Mouse (Mus musculus) left cerebral cortex, postnatal 25 days (tissue): Measurements from ENCODE around the gene Zfp335. TPM values are rescaled to one million over a fixed set of nuclear protein-coding genes. Genes with fewer than 3 reads are reported as not detected.
A peak's percentile ranks its signal among the peaks of the same experiment; 100 is the strongest.

Experiments
- DNase-seq, 2 experiments: peaks; one replicate each; pipeline ENCODE4 v3.0.0; 2022; ENCODE audit warnings: low spot score in 2 of 2, mixed read lengths in 1 of 2
- intact Hi-C: fragments of 180-260 bp; cut with DNase I; formaldehyde crosslinking; loops from one replicate; pipeline ENCODE4 v1.15.1; 2025
- total RNA-seq, 2 experiments: library from RNA; stranded (reverse); gene quantifications; 2 replicates each; pipeline ENCODE4 v1.2.3; 2021

Gene Zfp335
- total RNA-seq, 2 experiments from 2014 or later, result 24.3 TPM

DNA sequence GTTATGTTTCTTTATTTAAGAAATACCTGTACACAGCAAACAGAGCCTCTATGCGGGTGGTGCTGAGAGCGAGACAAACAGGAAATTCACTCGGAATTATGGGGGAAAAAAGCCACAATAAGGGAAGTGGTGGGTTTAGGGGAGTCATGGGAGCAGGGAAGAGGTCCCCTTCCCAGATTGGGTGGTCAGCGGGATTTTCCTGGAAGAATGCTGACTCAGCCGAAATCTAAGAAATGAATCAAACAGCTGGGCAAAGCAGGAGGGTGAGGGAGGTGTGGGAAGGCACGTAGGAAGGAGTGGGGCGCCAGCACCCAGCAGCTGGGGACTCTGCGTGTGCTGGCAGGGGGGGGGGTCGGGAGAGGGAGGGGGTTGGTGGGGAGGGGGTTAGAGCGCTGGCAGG is 22.0 kb upstream of the Zfp335 start:
- DNase-seq, result no peak
- intact Hi-C loops, result no loop called here

DNA sequence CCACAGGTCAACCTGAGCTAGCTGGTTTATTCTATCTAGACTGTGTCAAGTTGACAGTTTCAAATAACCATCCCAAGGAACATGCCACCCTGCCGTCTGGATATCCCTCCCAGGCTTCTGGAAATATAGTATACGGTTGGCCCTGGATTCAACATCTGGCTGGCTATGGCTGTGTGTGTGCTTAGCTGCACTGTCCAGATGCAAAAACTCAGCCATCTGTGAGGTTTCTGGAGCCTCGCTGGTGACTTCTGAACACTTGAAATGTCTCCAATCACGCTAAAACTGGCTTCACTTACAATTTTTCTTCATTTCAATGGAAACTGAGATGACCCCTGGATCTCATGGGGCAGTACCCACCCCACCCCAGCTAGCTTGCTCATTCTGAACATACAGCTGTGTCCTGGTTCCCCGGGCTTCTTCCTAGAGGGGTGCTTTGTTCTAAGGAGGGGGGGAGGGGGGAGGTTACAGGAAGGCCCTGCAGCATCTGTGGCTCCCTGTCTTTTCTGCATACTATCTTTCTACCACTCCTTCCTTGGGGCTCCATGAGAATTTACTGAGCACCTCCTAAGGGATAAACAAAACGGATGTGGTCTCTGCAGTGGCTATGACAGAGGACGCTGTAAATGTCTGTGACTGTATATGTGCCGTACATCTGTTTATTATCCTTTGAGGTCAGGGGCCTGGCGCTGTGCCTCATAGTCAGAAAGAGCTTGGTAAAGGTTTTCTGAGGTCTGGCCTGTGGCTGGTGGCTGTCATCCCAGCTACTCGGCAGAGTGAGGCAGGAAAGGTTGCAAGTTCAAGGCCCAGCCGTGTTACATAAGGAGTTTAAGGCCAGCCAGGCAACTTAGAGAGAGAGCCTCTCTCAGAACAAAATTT is 19.4 kb upstream of the Zfp335 start:
- intact Hi-C loops, result no loop called here
- DNase-seq, result no peak

- intact Hi-C loops, result loop anchor here (2.0 kb wide), 1 partner anchor 37 kb away; the partner anchor contains the start of gene Slc12a5
- peak; percentile 89 to 96 for DNase-seq
Measured at GRCm38 (mm10) chr2:164924100-164924857, 12.7 kb upstream of the Zfp335 start.

- intact Hi-C loops, result no loop called here
- DNase-seq, result no peak
Measured at GRCm38 (mm10) chr2:164923291-164923690, 11.7 kb upstream of the Zfp335 start.

- intact Hi-C loops, result no loop called here
- no peak for DNase-seq
Measured at GRCm38 (mm10) chr2:164921984-164922383, 10.4 kb upstream of the Zfp335 start.

DNA sequence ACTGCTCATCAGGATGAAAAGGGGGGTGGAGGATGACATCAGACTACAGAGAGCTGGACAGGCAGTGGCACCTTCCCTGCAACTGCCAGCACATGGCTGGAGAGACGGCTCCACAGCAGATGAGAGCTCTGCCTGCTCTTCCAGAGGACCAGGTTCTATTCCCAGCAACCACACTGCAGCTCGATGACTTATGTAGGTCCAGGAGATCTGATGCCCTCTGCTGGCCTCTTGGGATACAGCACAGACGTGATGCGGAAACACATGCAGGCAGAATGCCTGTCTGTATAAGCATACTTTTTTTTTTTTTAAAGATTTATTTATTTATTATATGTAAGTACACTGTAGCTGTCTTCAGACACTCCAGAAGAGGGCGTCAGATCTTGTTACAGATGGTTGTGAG is 6.8 kb upstream of the Zfp335 start:
- intact Hi-C loops, result no loop called here
- DNase-seq, result no peak

- DNase-seq, result no peak
- intact Hi-C loops, result no loop called here
Measured at GRCm38 (mm10) chr2:164917371-164917770, 5.8 kb upstream of the Zfp335 start.

GRCm38 (mm10) chr2:164916820-164917219 is 5.3 kb upstream of the Zfp335 start:
- intact Hi-C loops, result no loop called here
- no peak for DNase-seq

DNA sequence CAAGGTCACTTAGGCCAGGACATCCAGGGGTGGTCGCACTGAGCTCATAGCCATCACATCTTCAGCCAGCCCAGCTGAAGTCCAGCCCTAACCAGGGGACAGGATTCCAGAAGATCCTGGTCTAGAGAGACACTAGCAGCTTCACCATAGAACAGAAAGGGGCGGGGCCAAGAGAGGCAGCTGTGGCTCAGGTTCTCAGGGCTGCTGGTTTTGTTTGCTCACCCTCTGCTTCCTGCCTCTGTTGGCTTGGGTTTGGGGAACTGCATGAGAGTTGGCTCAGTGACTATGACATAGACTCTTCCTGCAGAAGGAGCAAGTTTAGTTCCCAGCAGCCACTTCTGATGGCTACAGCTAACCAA is 1.9 kb upstream of the Zfp335 start:
- DNase-seq, result no peak
- intact Hi-C loops, result no loop called here

GRCm38 (mm10) chr2:164912749-164913427 is 1.3 kb upstream of the Zfp335 start:
- DNase-seq, result no peak
- intact Hi-C loops, result no loop called here

GRCm38 (mm10) chr2:164912151-164912550 is 594 bp upstream of the Zfp335 start:
- peak; percentile 74 to 83 for DNase-seq
- intact Hi-C loops, result no loop called here

GRCm38 (mm10) chr2:164910360-164911061 is 1.0 kb downstream of the Zfp335 start:
- DNase-seq, result no peak
- intact Hi-C loops, result loop anchor here (1.0 to 2.0 kb wide), 2 partner anchors 31 to 78 kb away; partner anchors contain the start of genes Ctsa, Neurl2 and Pcif1

- intact Hi-C loops, result no loop called here
Measured at GRCm38 (mm10) chr2:164909542-164909941, 2.0 kb downstream of the Zfp335 start.

DNA sequence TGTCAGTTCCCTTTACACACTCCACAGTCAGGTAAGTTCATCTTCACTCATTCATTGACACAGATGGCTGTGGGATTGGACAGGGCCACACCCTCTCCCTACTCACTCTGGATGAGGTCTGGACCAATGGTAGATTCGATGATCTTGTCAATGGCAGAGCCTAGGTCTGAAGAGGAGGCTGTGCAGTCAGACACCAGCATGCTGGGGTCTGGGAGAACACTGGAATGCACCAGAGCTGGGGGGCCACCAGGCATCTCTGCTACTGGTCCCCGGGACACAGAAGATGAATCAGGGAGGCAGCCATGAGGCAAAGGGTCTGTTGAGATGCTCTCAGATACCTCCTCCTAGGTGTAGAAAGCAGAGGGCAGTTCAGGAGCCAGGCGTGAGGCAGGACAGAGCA is 2.5 kb downstream of the Zfp335 start:
- DNase-seq, result no peak
- intact Hi-C loops, result no loop called here

More at GRCm38 (mm10) chr2:164909542-164909941, 2.0 kb downstream of the Zfp335 start:
- DNase-seq, result no peak

GRCm38 (mm10) chr2:164908011-164908410 is 3.5 kb downstream of the Zfp335 start:
- intact Hi-C loops, result no loop called here
- DNase-seq, result no peak

DNA sequence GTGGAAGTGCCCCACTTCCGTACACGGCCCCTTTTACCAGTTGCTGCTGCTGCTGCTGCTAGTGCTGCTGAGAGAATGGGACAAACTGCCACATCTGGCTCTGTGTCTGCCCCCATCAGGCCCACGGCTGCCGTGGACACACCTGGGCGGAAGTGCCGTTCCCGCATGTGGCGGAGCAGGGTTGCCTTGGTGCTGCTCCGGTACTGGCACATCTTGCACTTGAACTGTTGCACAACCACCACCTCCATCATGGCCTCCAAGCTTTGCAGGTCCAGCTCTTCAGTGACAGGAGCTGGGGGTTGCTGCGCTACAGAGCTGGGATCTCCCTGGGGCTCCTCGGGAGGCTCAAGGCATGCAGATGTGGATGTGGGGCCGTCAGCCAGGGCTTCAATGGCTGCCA is 4.0 kb downstream of the Zfp335 start:
- DNase-seq, result no peak
- intact Hi-C loops, result no loop called here

- no peak for DNase-seq
- intact Hi-C loops, result no loop called here
Measured at GRCm38 (mm10) chr2:164906071-164906470, 5.5 kb downstream of the Zfp335 start.

- intact Hi-C loops, result no loop called here
- no peak for DNase-seq
Measured at GRCm38 (mm10) chr2:164903496-164903895, 8.1 kb downstream of the Zfp335 start.

DNA sequence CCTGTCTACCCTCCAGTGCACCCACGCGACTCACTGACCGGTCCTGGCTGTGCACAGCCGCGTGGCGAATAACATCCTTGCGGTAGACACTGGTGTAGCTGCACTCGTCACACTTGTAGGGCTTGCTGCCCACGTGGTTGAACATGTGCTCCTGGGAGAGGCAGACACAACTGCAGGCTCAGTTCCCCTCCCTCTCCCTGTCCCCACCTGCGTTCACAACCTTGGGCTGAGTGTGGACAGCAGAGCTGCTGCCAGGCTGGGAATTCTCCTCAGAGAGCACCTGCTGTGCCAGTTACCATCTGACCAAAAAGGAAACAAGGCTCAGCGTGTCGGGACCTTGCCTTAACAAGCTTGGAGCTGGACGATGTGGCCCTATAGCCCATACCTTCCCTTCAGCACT is 10.2 kb downstream of the Zfp335 start:
- intact Hi-C loops, result no loop called here
- no peak for DNase-seq
